Mouse (Mus musculus): ENCODE measurements at regions not wholly inside any gene's neighbourhood (a gene's known extent, or its start where the extent isn't known, plus 50 kb on each side); places are given as distances from the start of the nearest gene placed in this dataset.

GRCm38 (mm10) chr15:59772595-59772994 is 243.8 kb downstream of the 4933412E24Rik start:
- TF ChIP-seq EP300 (IDR thresholded peaks at IDR 0.05; ENCODE audit: low read depth in 1 of 2, low read length in 2 of 2): no peak
- TF ChIP-seq CHD1 (IDR thresholded peaks at IDR 0.05; ENCODE audit: low read depth, low read length): no peak
- TF ChIP-seq POLR2A (IDR thresholded peaks at IDR 0.05; ENCODE audit: control insufficient read depth in 1 of 2, insufficient read depth in 1 of 2, low read depth in 1 of 2, low read length in 2 of 2, poor library complexity in 1 of 2): no peak
- no peak for TF ChIP-seq KAT2A (conservative IDR thresholded peaks at IDR 0.05; ENCODE audit: low read depth, low read length)
- TF ChIP-seq SIN3A (IDR thresholded peaks at IDR 0.05; ENCODE audit: low read length): no peak

Measured in MEL (cell line).